Mouse (Mus musculus) T-cell, adult 2 months (primary cell): ENCODE results near the gene Igsf23.
"Not testable (repeated sequence)": the region's sequence is repeated elsewhere in the genome, so short reads cannot be mapped to it uniquely, and the experiment has no call there.

Experiments
- DNase-seq: peaks from one replicate; pipeline ENCODE4 v3.0.0; 2022; ENCODE audit warnings: low spot score

Gene Igsf23

GRCm38 (mm10) chr7:19935171-19935751 lies 15.3 kb downstream of the Igsf23 start:
- peak; percentile 34 for DNase-seq

- peak; percentile 78 for DNase-seq
Measured at GRCm38 (mm10) chr7:19932877-19933809, 17.4 kb downstream of the Igsf23 start.

- DNase-seq: peak; percentile 86
Measured at GRCm38 (mm10) chr7:19932133-19932876, 18.3 kb downstream of the Igsf23 start.

GRCm38 (mm10) chr7:19930481-19930880 lies 20.1 kb downstream of the Igsf23 start:
- not testable (repeated sequence) for DNase-seq

GRCm38 (mm10) chr7:19928486-19928885 lies 22.1 kb downstream of the Igsf23 start:
- no peak for DNase-seq

- peak; percentile 72 for DNase-seq
Measured at GRCm38 (mm10) chr7:19926849-19927480, 23.6 kb downstream of the Igsf23 start.

GRCm38 (mm10) chr7:19925376-19925775 lies 25.2 kb downstream of the Igsf23 start:
- DNase-seq: no peak

GRCm38 (mm10) chr7:19923797-19924196 lies 26.8 kb downstream of the Igsf23 start:
- peak; percentile 39 for DNase-seq

GRCm38 (mm10) chr7:19923354-19923753 lies 27.2 kb downstream of the Igsf23 start:
- no peak for DNase-seq

- DNase-seq: peak; percentile 70
Measured at GRCm38 (mm10) chr7:19920506-19921261, 29.9 kb downstream of the Igsf23 start, which contains the start of gene Pvr. Gene Pvr, minus strand, starts transcription at chr7:19921160.

- no peak for DNase-seq
Measured at GRCm38 (mm10) chr7:19920166-19920505, 30.4 kb downstream of the Igsf23 start.

GRCm38 (mm10) chr7:19914558-19914957 lies 36.0 kb downstream of the Igsf23 start:
- DNase-seq: no peak

- no peak for DNase-seq
Measured at GRCm38 (mm10) chr7:19911695-19912524, 38.6 kb downstream of the Igsf23 start.

GRCm38 (mm10) chr7:19911292-19911658 lies 39.3 kb downstream of the Igsf23 start:
- no peak for DNase-seq

GRCm38 (mm10) chr7:19910421-19911291 lies 39.9 kb downstream of the Igsf23 start:
- DNase-seq: peak; percentile 74

- DNase-seq: peak; percentile 54
Measured at GRCm38 (mm10) chr7:19889881-19890280, 60.7 kb downstream of the Igsf23 start.

- no peak for DNase-seq
Measured at GRCm38 (mm10) chr7:19887849-19888248, 62.7 kb downstream of the Igsf23 start, which contains the start of gene Ceacam19. Gene Ceacam19, minus strand, starts transcription at chr7:19887965.
